Mouse (Mus musculus) small intestine, adult 10 weeks (tissue): ENCODE measurements around the gene Il27. TPM values are rescaled to one million over a fixed set of nuclear protein-coding genes. Genes with fewer than 3 reads are reported as not detected.

Experiments
- polyA plus RNA-seq: library from polyadenylated mRNA; stranded (reverse); fragments of 350-450 nt; fragmentation: Illumina TruSeq; extraction: RNeasy Lipid Tissue Mini Kit (QIAGEN cat#74804); gene quantifications from one replicate; pipeline ENCODE4 v1.2.3, GENCODE M21; 2014; ENCODE audit warnings: low replicate concordance

Gene Il27
- not detected for polyA plus RNA-seq

DNA sequence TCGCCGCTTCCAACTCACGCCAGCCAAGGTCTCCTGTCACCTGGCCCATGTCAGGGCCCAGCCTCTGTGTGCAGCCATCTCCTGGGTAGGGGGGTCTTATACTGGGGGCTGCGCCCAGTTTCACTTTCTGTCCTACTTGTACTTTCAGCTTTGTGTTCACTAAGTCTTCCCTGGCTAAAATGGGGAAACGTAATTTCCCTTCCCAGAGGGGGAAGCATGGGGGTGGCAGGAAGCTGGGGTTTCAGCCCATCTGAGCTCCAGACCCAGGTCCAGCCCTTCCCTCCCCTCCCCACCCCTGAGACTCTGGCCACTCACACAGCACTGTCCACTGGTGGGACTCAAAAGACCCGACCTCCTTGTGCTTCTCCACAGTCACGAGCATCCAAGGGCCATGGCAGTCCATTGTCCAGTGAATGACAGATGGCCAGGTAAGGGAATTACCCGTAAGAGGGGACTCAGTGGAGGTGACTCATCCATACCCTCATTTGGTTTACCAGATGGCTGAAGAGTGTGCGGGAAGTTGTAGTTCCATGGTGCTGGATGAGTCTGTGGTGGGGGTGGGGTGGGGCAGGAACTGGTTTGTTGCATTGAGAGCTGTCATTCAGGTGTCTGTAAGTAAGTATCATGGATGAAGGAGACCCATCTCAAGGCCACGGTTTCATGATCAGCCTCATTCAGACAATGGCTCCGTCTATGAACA is at the start of gene Il27:
TSS of gene Il27 (minus strand) at position 80 of the 700 bp plus-strand sequence.

DNA sequence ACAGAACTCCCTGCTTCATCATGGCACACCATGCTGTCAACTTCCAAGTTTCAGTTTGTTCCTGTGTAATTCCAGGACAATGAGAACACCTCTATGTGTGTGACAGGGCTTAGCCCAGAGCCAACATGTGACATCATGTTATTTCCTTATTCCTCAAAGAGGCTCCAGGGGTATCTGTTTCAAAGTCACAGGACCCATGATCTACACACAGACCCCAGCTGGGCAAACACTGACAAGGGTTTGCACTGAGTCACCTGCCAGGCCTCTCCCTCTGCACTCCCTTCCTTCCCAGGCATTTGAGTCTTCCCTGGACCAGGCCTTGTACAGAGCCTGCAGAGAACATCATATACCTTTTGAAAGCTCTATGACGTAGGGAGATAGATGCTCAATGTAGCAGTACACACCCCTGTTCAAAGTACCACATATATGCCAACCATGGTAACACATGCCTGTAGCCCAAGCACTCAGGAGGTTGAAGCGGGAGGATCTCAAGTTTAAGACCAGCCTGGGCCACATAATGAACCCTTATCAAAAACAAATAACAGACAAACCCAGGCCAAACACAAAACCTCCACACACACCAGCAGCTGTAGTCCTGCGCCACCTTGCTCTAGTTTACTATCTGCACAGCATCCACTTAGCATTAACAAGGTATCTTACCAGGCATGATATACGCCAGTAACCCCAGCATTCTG is 36.2 kb upstream of the Il27 start, which contains the start of gene Nupr1:
TSS of gene Nupr1 (minus strand) at position 38 of the 695 bp plus-strand sequence.

DNA sequence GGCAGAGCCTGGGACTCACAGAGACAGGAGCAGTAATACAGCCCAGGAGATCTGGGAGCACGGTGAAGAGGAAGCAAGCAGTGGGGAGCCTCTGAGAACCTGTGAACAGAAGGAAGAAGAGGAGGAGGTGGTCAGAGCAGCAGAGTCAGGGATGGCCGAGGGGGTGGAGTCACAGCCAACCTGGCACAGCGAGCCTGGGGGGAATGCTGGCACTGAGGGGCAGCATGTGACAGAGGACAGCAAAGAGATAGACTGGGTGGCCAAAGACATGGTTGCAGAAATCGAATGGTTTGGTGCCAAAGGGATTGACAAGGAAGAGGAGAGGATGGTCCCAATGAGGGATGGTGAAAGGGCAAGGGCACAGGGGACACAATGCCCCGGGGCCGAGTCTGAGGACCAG is 9.0 kb downstream of the Il27 start, which contains the start of gene Cln3:
TSS of gene Cln3 (minus strand) at position 101 of the 400 bp plus-strand sequence.

DNA sequence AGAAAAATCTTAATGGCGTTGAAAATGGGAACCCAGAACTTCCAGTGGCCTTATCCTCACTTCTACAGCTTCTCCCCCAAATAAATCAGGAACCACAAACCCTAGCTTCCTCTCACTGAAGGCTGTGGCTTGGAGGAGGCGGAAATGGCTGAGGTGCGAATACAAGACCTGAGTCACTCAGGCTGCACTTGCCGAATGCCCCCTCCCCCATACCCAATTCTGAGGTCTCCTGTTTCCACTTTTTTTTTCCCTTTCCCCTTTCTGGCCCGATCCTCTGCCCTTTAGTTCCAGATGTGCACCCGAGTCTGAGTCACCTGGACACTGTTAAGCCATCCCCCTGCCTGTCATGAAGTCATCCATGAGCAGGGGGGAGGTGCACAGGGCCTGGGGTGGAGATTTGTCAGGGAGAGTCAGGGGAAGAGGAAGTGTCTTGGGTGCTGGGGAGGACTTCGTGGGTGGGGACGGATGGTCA is 10.2 kb downstream of the Il27 start, which contains the start of gene Apobr:
TSS of gene Apobr (plus strand) at position 437 of the 472 bp plus-strand sequence.

DNA sequence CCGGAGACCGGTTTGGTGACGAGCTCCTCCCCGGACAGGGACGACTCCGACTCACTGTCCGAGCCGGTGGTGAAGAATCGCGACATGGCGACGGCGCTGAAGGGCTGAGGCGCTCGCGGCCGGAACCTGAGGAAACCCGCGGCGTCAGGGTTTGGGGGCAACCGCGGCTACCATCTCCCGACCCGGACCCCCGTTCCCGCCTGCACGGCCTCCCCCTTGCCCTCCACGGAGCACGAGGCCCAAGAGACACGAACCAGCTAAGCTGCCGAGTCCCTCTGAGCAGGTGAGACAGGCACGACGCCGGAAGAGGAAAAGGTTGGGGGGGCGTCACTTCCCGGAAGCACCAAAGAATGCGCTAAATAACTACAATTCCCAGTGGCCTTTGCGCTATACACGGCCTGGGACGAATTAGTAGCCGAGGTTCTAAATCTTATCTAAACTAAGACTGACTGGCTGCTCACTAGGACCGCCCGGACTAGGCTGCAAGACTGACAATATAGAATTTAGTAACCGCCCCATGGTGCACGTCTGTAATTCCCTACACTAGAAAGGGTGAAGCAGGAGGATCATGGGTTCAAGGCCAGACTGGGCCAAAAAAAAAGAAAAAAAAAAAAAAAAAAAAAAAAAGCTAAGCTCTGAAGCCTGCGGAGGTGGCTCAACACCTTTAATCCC is 28.5 kb downstream of the Il27 start, which contains the start of gene Eif3c:
TSS of gene Eif3c (minus strand) at position 318 of the 672 bp plus-strand sequence.

Other genes starting within 250 kb of the Il27 start
- gene Lat, start 225.4 kb downstream of the Il27 start, polyA plus RNA-seq: not detected
- 4.0 TPM for gene Spns1, start 217.5 kb downstream of the Il27 start, polyA plus RNA-seq
- 8.7 TPM for gene Nfatc2ip, start 198.2 kb downstream of the Il27 start, polyA plus RNA-seq
- 0.97 TPM for gene Cd19, start 180.1 kb downstream of the Il27 start, polyA plus RNA-seq
- 1.0 TPM for gene Rabep2, start 166.2 kb downstream of the Il27 start, polyA plus RNA-seq
- gene Atp2a1, start 131.8 kb downstream of the Il27 start, polyA plus RNA-seq: not detected
- 0.45 TPM for gene Sh2b1, start 119.5 kb downstream of the Il27 start, polyA plus RNA-seq
- gene Tufm, start 107.6 kb downstream of the Il27 start, polyA plus RNA-seq: 3.2 TPM
- 19.2 TPM for gene Atxn2l, start 91.5 kb downstream of the Il27 start, polyA plus RNA-seq
- gene Eif3c, start 28.5 kb downstream of the Il27 start, polyA plus RNA-seq: 87.7 TPM
- not detected for gene Apobr, start 10.0 kb downstream of the Il27 start, polyA plus RNA-seq
- 0.59 TPM for gene Cln3, start 9.1 kb downstream of the Il27 start, polyA plus RNA-seq
- 4.2 TPM for gene Nupr1, start 35.9 kb upstream of the Il27 start, polyA plus RNA-seq
- gene Sgf29, start 54.4 kb upstream of the Il27 start, polyA plus RNA-seq: not detected
- 18.3 TPM for gene Sult1a1, start 81.5 kb upstream of the Il27 start, polyA plus RNA-seq
- gene Bola2, start 100.5 kb upstream of the Il27 start, polyA plus RNA-seq: not detected
- gene Slx1b, start 100.8 kb upstream of the Il27 start, polyA plus RNA-seq: 0.22 TPM
- 4.5 TPM for gene Coro1a, start 112.8 kb upstream of the Il27 start, polyA plus RNA-seq
- 12.0 TPM for gene Mapk3, start 164.7 kb upstream of the Il27 start, polyA plus RNA-seq
- gene Gdpd3, start 171.4 kb upstream of the Il27 start, polyA plus RNA-seq: 2.1 TPM
- 5.8 TPM for gene Ypel3, start 182.0 kb upstream of the Il27 start, polyA plus RNA-seq
- not detected for gene Tbx6, start 186.5 kb upstream of the Il27 start, polyA plus RNA-seq
- gene Ppp4c, start 197.6 kb upstream of the Il27 start, polyA plus RNA-seq: 24.4 TPM
- gene Fam57b, start 202.7 kb upstream of the Il27 start, polyA plus RNA-seq: not detected
- gene 4930451I11Rik, start 236.7 kb upstream of the Il27 start, polyA plus RNA-seq: not detected